Mouse (Mus musculus) spleen, adult 12 weeks (tissue): ENCODE measurements around the gene Baz2b.
"Not testable (repeated sequence)": the region's sequence is repeated elsewhere in the genome, so short reads cannot be mapped to it uniquely, and the experiment has no call there.

Experiments used
- DNase-seq: peaks from one replicate; pipeline ENCODE4 v3.0.0; 2022; ENCODE audit warnings: low spot score

The Baz2b gene

DNA sequence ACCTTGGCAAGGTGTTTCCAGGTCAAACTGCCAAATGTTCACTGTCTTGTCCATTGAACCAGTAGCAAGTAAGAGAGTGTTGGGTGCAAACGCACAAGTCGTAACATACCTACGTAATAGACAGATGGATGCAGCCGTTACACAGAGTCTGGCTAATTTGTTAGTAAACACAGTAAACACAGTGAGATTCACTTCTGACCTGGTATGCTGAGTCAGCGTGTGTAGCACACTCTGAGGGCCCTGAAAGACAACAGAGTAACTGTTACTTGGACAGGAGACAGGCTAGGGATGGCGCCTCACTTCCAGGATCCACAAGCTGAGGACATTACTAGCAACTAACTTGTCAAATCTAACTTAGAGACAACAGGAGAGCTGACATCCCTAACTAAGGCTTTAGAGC, 347.0 kb downstream of the Baz2b start:
- no peak for DNase-seq

DNA sequence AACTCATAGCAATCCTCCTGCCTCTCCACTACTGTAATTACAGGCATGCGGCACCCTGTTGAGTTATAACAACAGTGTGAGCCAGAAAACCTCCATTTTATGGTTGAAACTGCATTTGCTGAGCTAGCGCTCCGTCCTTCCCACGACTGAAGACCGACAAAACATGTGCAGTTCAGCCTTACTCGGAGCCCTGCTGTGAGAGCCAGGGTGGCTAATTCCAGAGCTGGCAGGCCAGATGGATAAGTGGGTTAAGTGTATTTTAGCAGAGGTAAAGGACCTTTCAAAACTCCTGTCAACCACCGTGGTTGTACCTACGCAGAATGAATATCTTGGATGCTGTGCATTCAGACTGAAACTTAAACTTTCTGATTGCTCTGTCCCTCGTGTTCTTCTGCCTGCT, 355.3 kb downstream of the Baz2b start:
- no peak for DNase-seq

DNA sequence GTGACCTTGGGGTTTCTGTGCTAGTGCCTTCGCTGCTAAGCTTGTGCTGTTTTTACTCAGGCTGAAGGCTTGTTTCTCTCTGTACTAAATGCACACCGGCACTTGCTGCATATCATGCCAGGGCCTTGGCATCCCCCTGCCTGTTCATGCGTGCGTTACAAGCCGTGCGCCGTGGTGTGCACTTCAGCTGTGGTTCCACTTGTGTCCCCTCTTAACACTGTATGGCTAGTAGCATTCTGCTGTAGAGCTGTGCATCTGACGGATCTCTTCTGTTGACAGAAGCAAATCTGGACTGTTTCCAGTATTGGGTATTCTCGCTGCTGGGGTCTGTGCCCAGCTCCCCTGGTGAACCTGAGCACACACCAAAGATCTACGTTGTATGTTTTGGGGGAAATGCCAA, 356.1 kb downstream of the Baz2b start:
- no peak for DNase-seq

DNA sequence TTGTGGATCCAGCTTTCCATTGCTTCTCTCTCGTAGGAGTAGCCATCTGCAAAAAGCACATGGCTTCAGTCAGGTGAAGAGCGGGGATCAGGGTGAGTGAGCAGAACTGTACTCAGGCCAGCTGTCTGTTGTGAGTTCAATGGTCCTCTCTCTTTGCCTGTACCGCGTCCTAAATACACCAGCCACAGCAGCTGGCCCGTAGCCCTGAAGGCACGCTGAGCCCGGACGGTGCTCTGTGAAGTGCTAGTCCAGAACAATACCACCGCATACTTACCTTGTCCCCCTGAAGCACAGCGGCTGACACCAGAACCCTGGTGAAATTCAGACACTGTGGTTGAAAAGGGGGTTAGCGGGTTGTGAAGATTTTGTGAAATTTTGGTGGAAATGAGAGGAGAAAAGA, 356.7 kb downstream of the Baz2b start:
- DNase-seq, result no peak

DNA sequence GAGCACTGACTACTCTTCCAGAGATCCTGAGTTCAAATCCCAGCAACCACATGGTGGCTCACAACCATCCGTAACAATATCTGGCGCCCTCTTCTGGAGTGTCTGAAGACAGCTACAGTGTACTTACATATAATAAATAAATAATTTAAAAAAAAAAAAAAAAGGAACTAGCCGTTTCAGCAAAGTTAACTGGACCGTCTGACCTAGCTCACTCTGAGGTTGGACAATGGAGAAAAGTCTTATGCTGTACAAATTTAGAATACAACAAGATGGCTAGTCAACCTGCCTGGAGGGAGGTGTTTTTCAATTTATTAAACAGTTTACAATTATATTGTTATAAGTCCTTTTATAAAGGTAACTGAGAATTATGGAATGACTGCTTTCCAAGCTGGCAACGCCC, 357.8 kb downstream of the Baz2b start:
- DNase-seq, result not testable (repeated sequence)
